In the genomic region with DNA sequence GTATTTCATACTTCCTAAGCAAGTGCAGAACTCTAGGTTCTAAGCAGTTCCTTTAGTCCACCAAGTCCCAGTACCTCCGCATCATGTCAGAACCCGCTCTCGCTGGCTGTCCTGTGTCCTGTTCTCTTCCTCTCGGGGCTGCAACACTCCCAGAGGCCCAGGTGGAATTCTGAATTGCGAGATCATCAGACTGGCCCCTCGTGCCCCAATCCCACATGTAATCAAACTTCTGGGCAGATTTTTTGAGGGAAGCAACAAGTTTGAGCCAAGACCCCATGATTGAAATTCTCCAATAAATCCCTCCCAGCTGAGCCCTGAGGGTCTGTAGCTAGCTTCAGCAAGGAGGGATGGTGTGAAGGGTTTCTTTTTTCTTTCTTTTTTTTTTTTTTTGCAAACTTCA, we compare ENCODE assay signal across 21 mouse cellular contexts.
DNase-seq lines count a peak whose midpoint lies in the region; ATAC-seq lines count a peak whose summit lies in the region.
"Had no signal": no experiment of that assay in that cellular context is flagged by ENCODE, and none has a peak within 500 bp of the region (broad histone marks: within the 10 kb centered on the region; RNA-seq: fewer than 3 reads in every experiment).

No protein-coding gene starts in this region.

- 56% methylated on average over 6 of the region's 6 CpGs for WGBS in forebrain, embryonic 10.5 days
- WGBS in forebrain, embryonic 13.5 days = 59% methylated on average over 6 of the region's 6 CpGs
- WGBS in midbrain, embryonic 12.5 days = 72% methylated on average over 6 of the region's 6 CpGs
- 66% methylated on average over 6 of the region's 6 CpGs for WGBS in midbrain, embryonic 15.5 days
- WGBS in embryonic facial prominence, embryonic 13.5 days = 29% methylated on average over 6 of the region's 6 CpGs
- 14% methylated on average over 6 of the region's 6 CpGs for whole genome bisulfite sequencing in limb, embryonic 12.5 days

- H3K9me3 ChIP-seq in forebrain, embryonic 10.5 days = peaks cover 5% of the 10 kb centered on the region; the same call in 1 of the 2 replicates
- H3K9me3 ChIP-seq in forebrain, embryonic 13.5 days (replicated peaks) = no peaks in the 10 kb centered on the region
- H3K9me3 ChIP-seq in midbrain, embryonic 12.5 days = no peaks in the 10 kb centered on the region
- H3K9me3 ChIP-seq in midbrain, embryonic 15.5 days = no peaks in the 10 kb centered on the region
- H3K9me3 ChIP-seq in embryonic facial prominence, embryonic 13.5 days = no peaks in the 10 kb centered on the region
- peaks cover 3% of the 10 kb centered on the region; the same call in 1 of the 2 replicates for H3K9me3 ChIP-seq in limb, embryonic 12.5 days

- no peak for ATAC-seq in forebrain, embryonic 13.5 days
- ATAC-seq in midbrain, embryonic 12.5 days (ENCODE audit: low FRiP score, low read depth) = no peak
- no peak for ATAC-seq in midbrain, embryonic 15.5 days (replicated peaks)
- ATAC-seq in embryonic facial prominence, embryonic 13.5 days (ENCODE audit: insufficient number of reproducible peaks, insufficient read depth, low FRiP score, low TSS enrichment, low read depth) = no peak
- no peak for ATAC-seq in limb, embryonic 12.5 days (ENCODE audit: insufficient number of reproducible peaks, insufficient read depth, low FRiP score, low TSS enrichment, low read depth)
- no peak for ATAC-seq in megakaryocyte, adult 5-6 weeks (ENCODE audit: poor library complexity, severe bottlenecking)
- ATAC-seq: inflammation-experienced regulatory T-cells, adult 6 months; liver, embryonic 12.5 days had no signal

- H3K4me1 ChIP-seq in forebrain, embryonic 10.5 days = peaks cover 70% of the 10 kb centered on the region
- H3K4me1 ChIP-seq in forebrain, embryonic 13.5 days = peaks cover 61% of the 10 kb centered on the region
- H3K4me1 ChIP-seq in midbrain, embryonic 12.5 days = peaks cover 58% of the 10 kb centered on the region
- peaks cover 48% of the 10 kb centered on the region for H3K4me1 ChIP-seq in midbrain, embryonic 15.5 days
- H3K4me1 ChIP-seq in embryonic facial prominence, embryonic 13.5 days = peaks cover 69% of the 10 kb centered on the region
- H3K4me1 ChIP-seq in limb, embryonic 12.5 days (replicated peaks) = peaks cover 69% of the 10 kb centered on the region
- H3K4me1 ChIP-seq: liver, embryonic 12.5 days had no signal

- H3K36me3 ChIP-seq in forebrain, embryonic 10.5 days (replicated peaks) = no peaks in the 10 kb centered on the region
- H3K36me3 ChIP-seq in forebrain, embryonic 13.5 days (ENCODE audit: poor library complexity, severe bottlenecking) = no peaks in the 10 kb centered on the region
- no peaks in the 10 kb centered on the region for H3K36me3 ChIP-seq in midbrain, embryonic 12.5 days
- no peaks in the 10 kb centered on the region for H3K36me3 ChIP-seq in midbrain, embryonic 15.5 days (replicated peaks)
- no peaks in the 10 kb centered on the region for H3K36me3 ChIP-seq in embryonic facial prominence, embryonic 13.5 days
- H3K36me3 ChIP-seq in limb, embryonic 12.5 days = no peaks in the 10 kb centered on the region
- H3K36me3 ChIP-seq: heart, embryonic 12.5 days; liver, embryonic 12.5 days had no signal

- peak overlapping the region; percentile 30; the same call in 1 of the 2 replicates for H3K4me3 ChIP-seq in forebrain, embryonic 10.5 days
- H3K4me3 ChIP-seq in forebrain, embryonic 13.5 days = no peak overlapping the region
- no peak overlapping the region for H3K4me3 ChIP-seq in midbrain, embryonic 12.5 days
- no peak overlapping the region for H3K4me3 ChIP-seq in midbrain, embryonic 15.5 days
- H3K4me3 ChIP-seq in embryonic facial prominence, embryonic 13.5 days = 0 out of 2 replicates have a peak overlapping the region, but pooled peaks have one; percentile 24
- peak overlapping the region; percentile 46 for H3K4me3 ChIP-seq in limb, embryonic 12.5 days (replicated peaks)
- H3K4me3 ChIP-seq: heart, embryonic 12.5 days; liver, embryonic 12.5 days had no signal

- H3K27ac ChIP-seq in forebrain, embryonic 10.5 days = peak overlapping the region; percentile 69; the same call in 1 of the 2 replicates
- no peak overlapping the region for H3K27ac ChIP-seq in forebrain, embryonic 13.5 days
- peak overlapping the region; percentile 49; the same call in 1 of the 2 replicates for H3K27ac ChIP-seq in midbrain, embryonic 12.5 days (replicated peaks)
- H3K27ac ChIP-seq in midbrain, embryonic 15.5 days = no peak overlapping the region
- peak overlapping the region; percentile 91 for H3K27ac ChIP-seq in embryonic facial prominence, embryonic 13.5 days
- H3K27ac ChIP-seq in limb, embryonic 12.5 days = peak overlapping the region; percentile 98
- H3K27ac ChIP-seq: liver, embryonic 12.5 days had no signal

- no peak for DNase-seq in forebrain, embryonic 10.5 days (ENCODE audit: extremely low spot score, low spot score)
- no peak for DNase-seq in spleen, postnatal 10 days (ENCODE audit: low spot score in 2 of 2)
- DNase-seq: adrenal gland, postnatal 25 days; cerebellum, adult 8-10 months; cerebellum, postnatal 36 days; gastrocnemius, postnatal 25 days; heart, adult 18-20 months; heart, postnatal 10 days; kidney, adult 18-20 months; lung, adult 18-20 months; lung, postnatal 10 days; thymus, postnatal 25 days had no signal

- peaks cover 98% of the 10 kb centered on the region for H3K27me3 ChIP-seq in forebrain, embryonic 10.5 days (ENCODE audit: poor library complexity, severe bottlenecking)
- peaks cover 39% of the 10 kb centered on the region for H3K27me3 ChIP-seq in forebrain, embryonic 13.5 days
- H3K27me3 ChIP-seq in midbrain, embryonic 12.5 days = peaks cover 36% of the 10 kb centered on the region
- H3K27me3 ChIP-seq in midbrain, embryonic 15.5 days (replicated peaks) = peaks cover 17% of the 10 kb centered on the region; the same call in 1 of the 2 replicates
- peaks cover 21% of the 10 kb centered on the region for H3K27me3 ChIP-seq in embryonic facial prominence, embryonic 13.5 days
- H3K27me3 ChIP-seq in limb, embryonic 12.5 days = peaks cover 25% of the 10 kb centered on the region

- no peak overlapping the region for H3K9ac ChIP-seq in forebrain, embryonic 13.5 days
- no peak overlapping the region for H3K9ac ChIP-seq in midbrain, embryonic 12.5 days (replicated peaks)
- H3K9ac ChIP-seq in midbrain, embryonic 15.5 days = no peak overlapping the region
- 0 out of 2 replicates have a peak overlapping the region, but pooled peaks have one; percentile 52 for H3K9ac ChIP-seq in embryonic facial prominence, embryonic 13.5 days
- peak overlapping the region; percentile 72 for H3K9ac ChIP-seq in limb, embryonic 12.5 days (replicated peaks)
- H3K9ac ChIP-seq: heart, embryonic 12.5 days; liver, embryonic 12.5 days had no signal

- H3K4me2 ChIP-seq in forebrain, embryonic 13.5 days = no peak overlapping the region
- peak overlapping the region; percentile 35 for H3K4me2 ChIP-seq in midbrain, embryonic 12.5 days (replicated peaks)
- no peak overlapping the region for H3K4me2 ChIP-seq in midbrain, embryonic 15.5 days
- peak overlapping the region; percentile 59 for H3K4me2 ChIP-seq in embryonic facial prominence, embryonic 13.5 days
- peak overlapping the region; percentile 65 for H3K4me2 ChIP-seq in limb, embryonic 12.5 days
- H3K4me2 ChIP-seq: liver, embryonic 12.5 days had no signal

Comparison
In these comparisons a context has a peak if more than half of its experiments do, and no peak if none do; other contexts are left out.
1. H3K27ac ChIP-seq: peak in forebrain, embryonic 10.5 days (single experiment), midbrain, embryonic 12.5 days (single experiment), embryonic facial prominence, embryonic 13.5 days (single experiment) and limb, embryonic 12.5 days (single experiment); none in forebrain, embryonic 13.5 days (single experiment) and midbrain, embryonic 15.5 days (single experiment).
2. H3K4me3 ChIP-seq: peak in forebrain, embryonic 10.5 days (single experiment), embryonic facial prominence, embryonic 13.5 days (single experiment) and limb, embryonic 12.5 days (single experiment); none in forebrain, embryonic 13.5 days (single experiment), midbrain, embryonic 12.5 days (single experiment) and midbrain, embryonic 15.5 days (single experiment).
3. H3K4me2 ChIP-seq: peak in midbrain, embryonic 12.5 days (single experiment), embryonic facial prominence, embryonic 13.5 days (single experiment) and limb, embryonic 12.5 days (single experiment); none in forebrain, embryonic 13.5 days (single experiment) and midbrain, embryonic 15.5 days (single experiment).
4. H3K9ac ChIP-seq: peak in embryonic facial prominence, embryonic 13.5 days (single experiment) and limb, embryonic 12.5 days (single experiment); none in forebrain, embryonic 13.5 days (single experiment), midbrain, embryonic 12.5 days (single experiment) and midbrain, embryonic 15.5 days (single experiment).